Mouse (Mus musculus) erythroblast, adult 5-6 weeks (primary cell): Measurements from ENCODE around the gene Cebpg. TPM values are rescaled to one million over a fixed set of nuclear protein-coding genes. Genes with fewer than 3 reads are reported as not detected.

Experiments used
- ATAC-seq: replicated peaks from 2 replicates; pipeline ENCODE4 v1.8.0; 2016; ENCODE audit warnings: moderate number of reproducible peaks, mild to moderate bottlenecking, moderate TSS enrichment, inconsistent platforms; ENCODE audit not compliant: poor library complexity, low FRiP score, severe bottlenecking
- total RNA-seq, 2 experiments: library from RNA; stranded (forward) in 1 of 2; stranded (reverse) in 1 of 2; fragments of 150-400 nt in 1 of 2; fragments of 200-764, 138-1000 nt in 1 of 2; gene quantifications; 2 replicates each; pipeline versions ENCODE4 v1.2.3 to v1.2.4; 2015 to 2017; ENCODE audit warnings: low replicate concordance in 2 of 2

The Cebpg gene
- total RNA-seq, 2 experiments from 2014 or later = 8.5 to 26.9 TPM

GRCm38 (mm10) chr7:35026838-35027291 lies 29.5 kb downstream of the Cebpg start:
- ATAC-seq = no peak

GRCm38 (mm10) chr7:35026276-35026630 lies 30.1 kb downstream of the Cebpg start:
- ATAC-seq = no peak

- ATAC-seq = peak; percentile 73
Measured at GRCm38 (mm10) chr7:35025409-35026275, 30.7 kb downstream of the Cebpg start.

GRCm38 (mm10) chr7:35024426-35024825 lies 31.9 kb downstream of the Cebpg start:
- no peak for ATAC-seq

- ATAC-seq = no peak
Measured at GRCm38 (mm10) chr7:35023251-35023650, 33.1 kb downstream of the Cebpg start.

GRCm38 (mm10) chr7:35021365-35021764 lies 35.0 kb downstream of the Cebpg start:
- no peak for ATAC-seq

GRCm38 (mm10) chr7:35015252-35015651 lies 41.1 kb downstream of the Cebpg start:
- ATAC-seq = no peak

- no peak for ATAC-seq
Measured at GRCm38 (mm10) chr7:35013228-35013627, 43.1 kb downstream of the Cebpg start.

- no peak for ATAC-seq
Measured at GRCm38 (mm10) chr7:35006661-35007060, 49.7 kb downstream of the Cebpg start.

GRCm38 (mm10) chr7:35003171-35003737 lies 53.1 kb downstream of the Cebpg start:
- no peak for ATAC-seq

- ATAC-seq = peak; percentile 77
Measured at GRCm38 (mm10) chr7:35000839-35001238, 55.5 kb downstream of the Cebpg start.

Other genes starting within 250 kb of the Cebpg start
- gene Chst8, start 243.9 kb downstream of the Cebpg start, total RNA-seq (2015; ENCODE audit: low replicate concordance) = not detected in 2 replicates
- gene Chst8, start 243.9 kb downstream of the Cebpg start, total RNA-seq (2017; ENCODE audit: low replicate concordance) = not detected in 2 replicates
- gene Pepd, start 144.2 kb downstream of the Cebpg start, total RNA-seq (2015; ENCODE audit: low replicate concordance) = 28.1 and 29.0 TPM in 2 replicates
- 59.6 and 76.5 TPM in 2 replicates for gene Pepd, start 144.2 kb downstream of the Cebpg start, total RNA-seq (2017; ENCODE audit: low replicate concordance)
- 11.5 and 20.9 TPM in 2 replicates for gene Cebpa, start 62.7 kb upstream of the Cebpg start, total RNA-seq (2015; ENCODE audit: low replicate concordance)
- gene Cebpa, start 62.7 kb upstream of the Cebpg start, total RNA-seq (2017; ENCODE audit: low replicate concordance) = 3.5 and 5.7 TPM in 2 replicates
- not detected in 2 replicates for gene Slc7a10, start 129.8 kb upstream of the Cebpg start, total RNA-seq (2015; ENCODE audit: low replicate concordance)
- gene Slc7a10, start 129.8 kb upstream of the Cebpg start, total RNA-seq (2017; ENCODE audit: low replicate concordance) = not detected in 2 replicates
- not detected in 2 replicates for gene Lrp3, start 158.9 kb upstream of the Cebpg start, total RNA-seq (2015; ENCODE audit: low replicate concordance)
- not detected in 2 replicates for gene Lrp3, start 158.9 kb upstream of the Cebpg start, total RNA-seq (2017; ENCODE audit: low replicate concordance)